Mouse (Mus musculus): ENCODE measurements around the gene Fam196b. TPM values are rescaled to one million over a fixed set of nuclear protein-coding genes. Genes with fewer than 3 reads are reported as not detected.
A peak's percentile ranks its signal among the peaks of the same experiment; 100 is the strongest.

Gene Fam196b
- total RNA-seq (2021) = 1 to 10 TPM; 1.0 to 1.6 TPM
- long read RNA-seq, experiment 1 = 0 reads
- long read RNA-seq, experiment 2 = 0 reads

GRCm38 (mm10) chr11:34314534-34315379, at the start of gene Fam196b:
TSS of gene Fam196b (plus strand) at chr11:34314822.
- DNase-seq (ENCODE audit: low spot score in 2 of 2) = peak; percentile 67 to 69
- intact Hi-C loops (cut with DNase I) = loop anchor here (5.0 to 10.0 kb wide), 2 partner anchors 77 to 500 kb away; no protein-coding TSS in a partner anchor

- DNase-seq (ENCODE audit: low spot score in 2 of 2) = peak in 1 of 2 experiments; percentile 18
- intact Hi-C loops (cut with DNase I) = no loop called here
Observed at GRCm38 (mm10) chr11:34272016-34272415, 42.6 kb upstream of the Fam196b start.

- peak; percentile 9 to 14 for DNase-seq (ENCODE audit: low spot score in 2 of 2)
- intact Hi-C loops (cut with DNase I) = no loop called here
Observed at GRCm38 (mm10) chr11:34275941-34276340, 38.7 kb upstream of the Fam196b start.

GRCm38 (mm10) chr11:34276363-34277046, 38.1 kb upstream of the Fam196b start:
- peak; percentile 18 to 33 for DNase-seq (ENCODE audit: low spot score in 2 of 2)
- intact Hi-C loops (cut with DNase I) = no loop called here

- no peak for DNase-seq (ENCODE audit: low spot score in 2 of 2)
- intact Hi-C loops (cut with DNase I) = no loop called here
Observed at GRCm38 (mm10) chr11:34277047-34277445, 37.6 kb upstream of the Fam196b start.

GRCm38 (mm10) chr11:34284124-34284808, 30.4 kb upstream of the Fam196b start:
- intact Hi-C loops (cut with DNase I) = no loop called here
- DNase-seq (ENCODE audit: low spot score in 2 of 2) = no peak

- intact Hi-C loops (cut with DNase I) = no loop called here
Observed at GRCm38 (mm10) chr11:34290265-34290664, 24.4 kb upstream of the Fam196b start.

GRCm38 (mm10) chr11:34290708-34291107, 23.9 kb upstream of the Fam196b start:
- intact Hi-C loops (cut with DNase I) = no loop called here
- DNase-seq (ENCODE audit: low spot score in 2 of 2) = no peak

More at GRCm38 (mm10) chr11:34290265-34290664, 24.4 kb upstream of the Fam196b start:
- DNase-seq (ENCODE audit: low spot score in 2 of 2) = no peak

- DNase-seq (ENCODE audit: low spot score in 2 of 2) = no peak
Observed at GRCm38 (mm10) chr11:34291304-34291703, 23.3 kb upstream of the Fam196b start.

GRCm38 (mm10) chr11:34297698-34298378, 16.8 kb upstream of the Fam196b start:
- intact Hi-C loops (cut with DNase I) = no loop called here
- DNase-seq (ENCODE audit: low spot score in 2 of 2) = no peak

More at GRCm38 (mm10) chr11:34291304-34291703, 23.3 kb upstream of the Fam196b start:
- intact Hi-C loops (cut with DNase I) = no loop called here

GRCm38 (mm10) chr11:34299550-34299949, 15.1 kb upstream of the Fam196b start:
- intact Hi-C loops (cut with DNase I) = no loop called here
- DNase-seq (ENCODE audit: low spot score in 2 of 2) = no peak

- intact Hi-C loops (cut with DNase I) = no loop called here
Observed at GRCm38 (mm10) chr11:34300064-34300463, 14.6 kb upstream of the Fam196b start.

GRCm38 (mm10) chr11:34306231-34306630, 8.4 kb upstream of the Fam196b start:
- no peak for DNase-seq (ENCODE audit: low spot score in 2 of 2)
- intact Hi-C loops (cut with DNase I) = no loop called here

More at GRCm38 (mm10) chr11:34300064-34300463, 14.6 kb upstream of the Fam196b start:
- no peak for DNase-seq (ENCODE audit: low spot score in 2 of 2)

- no peak for DNase-seq (ENCODE audit: low spot score in 2 of 2)
- intact Hi-C loops (cut with DNase I) = no loop called here
Observed at GRCm38 (mm10) chr11:34308731-34309130, 5.9 kb upstream of the Fam196b start.

GRCm38 (mm10) chr11:34309360-34309759, 5.3 kb upstream of the Fam196b start:
- DNase-seq (ENCODE audit: low spot score in 2 of 2) = no peak
- intact Hi-C loops (cut with DNase I) = no loop called here

GRCm38 (mm10) chr11:34311717-34312116, 2.9 kb upstream of the Fam196b start:
- intact Hi-C loops (cut with DNase I) = loop anchor here (5.0 to 10.0 kb wide), 2 partner anchors 74 to 503 kb away; no protein-coding TSS in a partner anchor
- no peak for DNase-seq (ENCODE audit: low spot score in 2 of 2)

GRCm38 (mm10) chr11:34312208-34312607, 2.4 kb upstream of the Fam196b start:
- no peak for DNase-seq (ENCODE audit: low spot score in 2 of 2)
- intact Hi-C loops (cut with DNase I) = loop anchor here (5.0 to 10.0 kb wide), 2 partner anchors 75 to 503 kb away; no protein-coding TSS in a partner anchor

- intact Hi-C loops (cut with DNase I) = loop anchor here (10.0 kb wide), 1 partner anchor 499 kb away; no protein-coding TSS in a partner anchor
- no peak for DNase-seq (ENCODE audit: low spot score in 2 of 2)
Observed at GRCm38 (mm10) chr11:34315383-34315782, 761 bp downstream of the Fam196b start.

GRCm38 (mm10) chr11:34316176-34316575, 1.6 kb downstream of the Fam196b start:
- DNase-seq (ENCODE audit: low spot score in 2 of 2) = no peak
- intact Hi-C loops (cut with DNase I) = loop anchor here (10.0 kb wide), 1 partner anchor 499 kb away; no protein-coding TSS in a partner anchor

All from left cerebral cortex, postnatal 14 days (tissue).